Mouse (Mus musculus): Measurements from ENCODE around the gene Sec14l2.
"Not testable (repeated sequence)": the region's sequence is repeated elsewhere in the genome, so short reads cannot be mapped to it uniquely, and the experiment has no call there.

The Sec14l2 gene

DNA sequence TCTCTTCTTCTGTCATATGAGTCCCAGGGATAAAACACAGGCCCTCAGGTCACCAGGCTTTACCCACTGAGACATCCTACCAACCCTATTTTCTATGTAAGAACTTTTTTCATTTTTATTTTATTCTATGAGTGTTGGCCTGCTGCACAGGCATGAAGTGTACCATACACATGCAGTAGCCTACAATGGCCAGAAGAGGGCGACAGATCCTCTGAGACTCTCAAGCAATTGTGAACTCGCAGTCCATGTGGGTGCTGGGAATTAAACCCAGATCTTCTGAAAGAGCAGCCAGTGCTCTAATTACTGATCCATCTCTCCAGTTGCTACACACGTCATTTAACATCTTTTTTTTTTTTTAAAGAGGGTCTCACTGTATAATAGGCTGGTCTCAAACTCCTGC, 10.2 kb upstream of the Sec14l2 start:
- no peak for DNase-seq (ENCODE audit: low read depth, low spot score)

- DNase-seq (ENCODE audit: low read depth, low spot score): not testable (repeated sequence)
Measured at GRCm38 (mm10) chr11:4128461-4128860, 5.2 kb upstream of the Sec14l2 start.

DNA sequence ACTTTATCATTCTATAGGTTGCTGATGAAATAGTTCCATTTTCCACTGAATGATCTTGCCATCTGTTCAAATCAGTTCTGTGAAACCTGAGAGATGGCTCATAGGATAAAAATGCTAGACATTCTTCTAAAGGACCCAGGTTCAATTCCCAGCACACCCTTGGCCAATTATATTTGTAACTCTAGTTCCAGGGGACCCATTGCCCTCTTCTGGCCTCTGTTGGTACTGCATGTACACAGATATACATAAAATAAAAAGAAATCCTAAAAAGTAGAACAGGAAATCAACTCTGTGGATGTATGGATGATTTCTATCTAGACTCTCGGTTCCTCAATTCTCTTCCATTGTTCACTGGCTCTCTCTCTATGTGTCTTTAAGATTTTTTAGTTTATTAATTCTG, 3.8 kb upstream of the Sec14l2 start:
- DNase-seq (ENCODE audit: low read depth, low spot score): no peak

- no peak for DNase-seq (ENCODE audit: low read depth, low spot score)
Measured at GRCm38 (mm10) chr11:4123922-4124321, 707 bp upstream of the Sec14l2 start.

DNA sequence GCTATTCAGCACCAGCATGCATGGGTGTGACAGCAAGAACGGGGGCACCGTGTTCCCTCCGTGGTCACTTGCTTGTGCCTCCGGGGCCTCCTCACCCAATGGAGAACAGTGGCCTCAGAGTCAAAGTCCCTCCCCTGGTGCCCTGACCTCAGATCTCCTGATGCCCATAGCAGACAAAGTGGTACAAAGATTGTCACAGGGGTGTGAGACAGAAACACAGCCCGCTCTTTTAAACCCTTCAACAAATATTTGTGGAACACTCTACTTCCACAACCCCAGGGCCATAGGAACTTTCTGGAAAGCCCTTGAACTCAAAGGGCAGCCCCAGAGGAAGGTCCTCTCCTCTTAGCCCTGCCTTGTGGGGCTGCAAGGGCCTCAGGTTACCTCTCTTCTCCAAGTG, 989 bp downstream of the Sec14l2 start:
- DNase-seq (ENCODE audit: low read depth, low spot score): no peak

DNA sequence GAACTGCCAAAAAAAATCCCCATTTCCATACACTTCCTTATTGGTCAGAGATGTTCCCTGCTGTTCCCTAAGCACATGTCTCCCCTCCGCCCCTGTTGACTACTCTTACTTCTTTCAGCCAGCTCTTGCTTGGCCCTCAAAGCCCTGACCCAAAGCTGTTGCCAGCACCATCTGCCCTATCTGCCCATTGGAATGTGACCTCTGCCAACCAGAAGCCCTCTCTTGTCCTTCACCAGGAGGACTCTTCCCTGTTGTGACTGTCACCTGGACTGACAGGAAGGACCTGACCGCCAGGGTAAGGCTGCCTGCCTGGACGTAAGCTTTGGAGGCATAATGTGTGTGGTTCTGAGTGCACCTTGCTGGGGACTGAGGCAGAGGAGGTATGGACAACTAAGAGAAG, 1.5 kb downstream of the Sec14l2 start:
- no peak for DNase-seq (ENCODE audit: low read depth, low spot score)

GRCm38 (mm10) chr11:4119635-4120034, 3.6 kb downstream of the Sec14l2 start:
- DNase-seq (ENCODE audit: low read depth, low spot score): no peak

GRCm38 (mm10) chr11:4118081-4118921, 4.9 kb downstream of the Sec14l2 start:
- peak; percentile 21 for DNase-seq (ENCODE audit: low read depth, low spot score)

GRCm38 (mm10) chr11:4117372-4118071, 5.7 kb downstream of the Sec14l2 start:
- no peak for DNase-seq (ENCODE audit: low read depth, low spot score)

DNA sequence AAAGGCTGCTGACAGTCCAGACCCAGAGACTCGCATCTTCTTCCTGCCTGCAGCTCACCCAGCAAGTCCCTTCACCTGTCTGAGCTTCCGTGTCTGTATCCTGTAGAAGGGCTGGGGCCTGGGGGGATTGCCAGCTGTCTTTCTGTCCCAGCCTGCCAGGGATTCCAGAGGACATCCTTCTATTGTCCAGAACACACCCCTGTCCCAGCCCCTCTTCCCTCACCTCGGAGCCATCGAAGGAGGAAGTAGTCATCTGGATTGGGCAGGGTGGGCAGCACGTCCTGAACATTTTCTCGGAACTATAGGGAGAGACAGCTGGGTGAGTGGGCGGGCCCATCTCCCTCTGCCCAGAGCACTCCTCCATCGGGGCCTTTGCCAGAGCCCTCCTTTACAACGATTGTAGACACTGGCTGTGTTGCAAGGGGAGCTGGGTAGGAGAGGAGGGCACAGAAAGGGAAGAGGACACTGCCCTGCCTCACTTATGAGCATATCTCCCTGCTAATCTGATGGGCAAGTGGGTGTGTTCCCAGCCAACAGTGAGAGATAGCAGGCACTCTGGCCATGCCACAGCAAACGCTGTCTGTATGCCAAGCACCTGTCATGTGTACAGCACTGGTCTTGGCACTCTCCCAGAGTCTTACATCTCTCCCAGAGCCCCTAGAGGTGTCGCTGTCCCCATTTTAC, 6.6 kb downstream of the Sec14l2 start:
- no peak for DNase-seq (ENCODE audit: low read depth, low spot score)

DNA sequence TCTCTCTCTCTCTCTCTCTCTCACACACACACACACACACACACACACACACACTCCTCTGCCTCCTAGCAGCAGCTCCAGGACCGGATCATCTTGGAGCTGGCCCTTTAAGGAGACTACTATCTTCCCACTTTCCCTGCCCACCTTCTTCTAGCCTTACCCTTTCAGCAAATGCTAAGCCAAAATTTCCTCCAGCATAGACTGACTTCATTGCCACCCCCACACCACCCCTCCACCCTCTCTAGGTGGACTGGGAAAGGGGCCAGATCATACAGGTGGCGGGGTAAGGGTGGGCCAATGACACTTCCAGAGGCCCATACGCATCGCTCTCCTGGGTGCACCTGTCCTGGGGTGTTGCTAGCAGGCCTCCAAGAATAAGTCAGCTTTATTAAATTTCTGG, 7.8 kb downstream of the Sec14l2 start:
- DNase-seq (ENCODE audit: low read depth, low spot score): no peak

GRCm38 (mm10) chr11:4114541-4114940, 8.7 kb downstream of the Sec14l2 start:
- DNase-seq (ENCODE audit: low read depth, low spot score): not testable (repeated sequence)

DNA sequence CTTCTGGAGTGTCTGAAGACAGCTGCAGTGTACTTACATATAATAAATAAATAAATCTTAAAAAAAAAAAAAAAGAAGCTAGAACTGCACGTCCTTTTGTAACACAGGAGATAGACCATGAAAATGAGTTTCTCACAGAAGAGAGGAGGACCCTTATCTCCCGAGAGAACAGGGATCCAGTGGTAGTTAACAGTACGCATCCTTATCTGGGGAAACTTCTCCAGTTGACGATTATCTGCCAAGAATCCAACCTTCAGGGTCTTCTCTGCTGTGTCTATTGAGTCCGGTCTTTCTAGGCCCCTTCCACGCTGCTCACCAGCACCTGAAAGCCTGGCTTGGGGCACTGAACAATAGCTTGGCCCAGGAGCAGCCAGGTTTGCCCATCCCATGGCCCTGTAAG, 9.2 kb downstream of the Sec14l2 start:
- DNase-seq (ENCODE audit: low read depth, low spot score): no peak

- DNase-seq (ENCODE audit: low read depth, low spot score): no peak
Measured at GRCm38 (mm10) chr11:4113496-4113895, 9.7 kb downstream of the Sec14l2 start.

DNA sequence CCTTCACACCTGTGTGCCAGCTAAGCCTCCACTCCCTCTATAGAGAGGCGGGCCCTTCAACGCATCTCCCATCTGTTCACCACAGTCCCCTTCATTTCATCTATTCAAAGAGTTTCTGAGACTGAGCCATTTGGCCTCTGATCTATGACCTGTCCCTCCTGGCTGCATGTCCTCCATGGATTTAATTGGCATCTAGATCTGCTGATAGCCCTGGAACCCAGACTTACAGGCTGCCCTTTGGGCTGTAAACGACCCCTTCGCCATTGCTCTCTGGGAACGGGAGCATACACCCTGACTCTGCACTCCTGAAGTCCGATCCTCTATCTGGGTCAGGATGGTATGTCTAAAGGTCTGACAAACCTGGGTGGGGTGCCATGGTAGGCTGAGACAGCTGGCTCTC, 10.4 kb downstream of the Sec14l2 start:
- DNase-seq (ENCODE audit: low read depth, low spot score): no peak

DNA sequence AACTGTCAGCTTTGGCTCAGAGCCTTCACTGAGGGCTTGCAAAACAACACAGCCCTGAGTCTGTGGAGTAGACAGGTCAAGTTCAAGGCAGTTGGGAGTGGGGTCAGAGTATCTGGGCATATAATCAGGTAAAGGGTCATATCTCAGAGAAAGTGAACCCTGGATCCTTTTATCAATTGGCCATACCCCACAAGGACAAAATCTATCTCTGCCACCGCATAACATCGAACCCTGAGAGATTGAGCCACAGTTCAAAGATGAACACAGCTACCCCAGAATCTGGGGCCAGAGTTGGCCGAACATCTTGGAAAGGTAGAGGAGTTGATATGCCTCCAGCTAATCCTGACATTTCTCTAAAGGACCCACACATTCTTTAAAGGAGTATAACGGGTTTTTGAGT, 11.2 kb downstream of the Sec14l2 start:
- no peak for DNase-seq (ENCODE audit: low read depth, low spot score)

DNA sequence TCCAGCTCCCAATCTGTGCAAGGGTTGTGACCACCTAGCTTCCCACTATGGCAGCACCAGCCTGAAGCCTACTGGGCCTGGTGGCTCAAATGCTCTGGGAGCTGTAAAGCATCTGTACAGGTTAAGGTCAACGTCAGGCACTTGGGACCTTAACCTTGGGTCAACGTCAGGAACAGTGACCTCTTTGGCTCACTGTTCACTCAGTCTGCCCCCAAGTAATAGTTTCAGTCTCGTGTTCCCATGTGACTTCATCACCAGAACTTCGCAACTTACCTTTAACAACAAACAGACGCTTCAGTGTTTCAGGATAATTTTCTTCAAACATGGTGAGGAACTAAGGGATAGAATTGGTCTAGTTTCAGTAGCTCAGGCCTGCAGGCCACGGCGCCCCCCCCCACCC, 14.5 kb downstream of the Sec14l2 start:
- no peak for DNase-seq (ENCODE audit: low read depth, low spot score)

GRCm38 (mm10) chr11:4107901-4108300, 15.3 kb downstream of the Sec14l2 start:
- not testable (repeated sequence) for DNase-seq (ENCODE audit: low read depth, low spot score)

- DNase-seq (ENCODE audit: low read depth, low spot score): no peak
Measured at GRCm38 (mm10) chr11:4105444-4105843, 17.8 kb downstream of the Sec14l2 start.

DNA sequence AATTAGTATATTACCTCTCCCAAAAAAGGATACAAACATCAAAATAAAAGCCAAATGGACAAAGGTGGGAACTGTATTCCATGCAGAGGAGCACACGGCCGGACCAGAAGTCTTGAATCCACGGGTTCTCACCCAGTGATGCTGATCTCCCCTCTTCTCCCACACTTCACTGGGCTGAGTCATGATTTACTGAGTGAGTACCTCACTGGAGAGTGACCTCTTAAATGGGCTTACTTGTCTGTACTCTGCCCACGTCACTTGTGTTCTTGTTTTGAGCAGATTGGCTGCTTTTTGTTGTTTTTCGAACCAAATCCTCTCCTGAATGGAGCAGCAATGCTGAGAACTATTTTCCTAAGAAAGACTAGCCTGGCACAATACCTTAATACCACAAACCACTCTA, 18.2 kb downstream of the Sec14l2 start:
- no peak for DNase-seq (ENCODE audit: low read depth, low spot score)

DNA sequence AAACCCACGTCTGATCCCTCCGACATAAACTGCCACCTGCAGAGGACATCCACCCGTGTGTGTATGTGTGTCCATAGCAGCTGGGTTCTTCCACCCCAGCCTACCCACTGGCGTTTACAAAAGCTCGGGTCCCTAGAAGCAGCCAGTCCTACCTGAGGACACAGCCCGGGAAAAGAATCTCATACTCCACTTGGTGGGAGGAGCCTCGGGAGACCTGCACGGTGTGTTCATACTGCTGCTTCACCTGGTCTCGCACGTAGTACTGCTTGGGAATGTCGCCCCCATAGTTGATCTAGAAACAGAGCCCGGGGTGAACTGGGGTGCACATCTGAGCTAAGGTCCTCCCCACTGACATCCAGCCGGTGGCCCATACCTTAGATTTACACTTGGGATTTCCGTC, 19.7 kb downstream of the Sec14l2 start:
- no peak for DNase-seq (ENCODE audit: low read depth, low spot score)

DNA sequence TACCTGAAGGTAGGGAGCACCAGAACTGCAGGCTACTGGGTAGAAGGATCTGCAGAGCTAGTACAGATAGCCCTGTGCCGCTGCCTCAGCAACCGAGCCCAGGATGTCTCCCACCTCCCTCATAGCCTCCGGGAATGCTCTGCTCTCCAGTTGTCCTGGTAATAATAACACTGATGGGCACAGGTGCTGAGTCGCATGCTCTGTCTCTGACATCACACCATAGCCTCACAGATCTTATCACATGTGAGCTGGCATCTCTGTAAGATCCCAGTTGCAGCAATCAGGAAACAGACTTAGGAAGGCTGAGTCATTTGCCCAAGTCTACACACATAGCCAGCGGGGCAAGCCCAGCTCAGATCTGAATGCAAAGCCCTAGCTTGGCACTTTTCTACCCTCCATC, 21.4 kb downstream of the Sec14l2 start:
- DNase-seq (ENCODE audit: low read depth, low spot score): no peak

GRCm38 (mm10) chr11:4099447-4099846, 23.8 kb downstream of the Sec14l2 start:
- no peak for DNase-seq (ENCODE audit: low read depth, low spot score)

All from skeletal muscle tissue, adult 2 months (tissue).